Mouse (Mus musculus) lung, adult 2 months (tissue): ENCODE measurements around the gene Sox5. TPM values are rescaled to one million over a fixed set of nuclear protein-coding genes. Genes with fewer than 3 reads are reported as not detected.

Experiments used
- DNase-seq: peaks from one replicate; pipeline ENCODE4 v3.0.0; 2022
- H3K4me1 ChIP-seq: fragments of 200-500 bp; 2 replicates; pipeline ENCODE4 v1.6.1; 2011; ENCODE audit warnings: low read length; ENCODE audit not compliant: control insufficient read depth, insufficient read depth
- H3K4me3 ChIP-seq: fragments of 200-500 bp; replicated peaks from 2 replicates; pipeline ENCODE3; 2011; ENCODE audit warnings: low read depth, mild to moderate bottlenecking, control low read depth, low read length; ENCODE audit errors: extremely low read depth
- CTCF ChIP-seq: fragments of 200-500 bp; IDR thresholded peaks from 2 replicates; pipeline ENCODE4 v1.5.1; 2011; ENCODE audit warnings: mild to moderate bottlenecking, low read length, control low read depth; ENCODE audit not compliant: insufficient read depth
- POLR2A ChIP-seq: fragments of 200-500 bp; IDR thresholded peaks from 2 replicates; pipeline ENCODE4 v1.6.1; 2011; ENCODE audit warnings: low read depth, mild to moderate bottlenecking, control low read depth, low read length, borderline replicate concordance; ENCODE audit errors: extremely low read depth
- WGBS: fragments of 180-500 bp; shearing (Covaris S2); methylation state at CpG from one replicate; pipeline ENCODE4 v1.1.7; 2018; 5-methylcytosine and 5-hydroxymethylcytosine counted together
- polyA plus RNA-seq: library from polyadenylated mRNA; depleted of rRNA; stranded (reverse); fragments of >200 nt; gene quantifications from 2 replicates; pipeline ENCODE4 v1.2.3, GENCODE M21; 2012

The Sox5 gene
- polyA plus RNA-seq, 1 experiment = 8.6 TPM

- no peak for TF ChIP-seq POLR2A
- no peak for TF ChIP-seq CTCF
Measured at GRCm38 (mm10) chr6:144045503-144045902, 736.3 kb downstream of the Sox5 start.

GRCm38 (mm10) chr6:144044381-144044780, 737.4 kb downstream of the Sox5 start:
- TF ChIP-seq CTCF (no peak), POLR2A (no peak)
- no peak overlapping the region for H3K4me3 ChIP-seq
- no peaks in the 10 kb centered on the region; the same call in none of the 2 replicates for H3K4me1 ChIP-seq
- WGBS = 91% methylated on average over 3 of the region's 3 CpGs
- DNase-seq = no peak

More at GRCm38 (mm10) chr6:144045503-144045902, 736.3 kb downstream of the Sox5 start:
- DNase-seq = peak; percentile 25
- 25% methylated on average over 9 of the region's 9 CpGs for WGBS
- Histone ChIP-seq H3K4me3 (no peak overlapping the region), H3K4me1 (no peaks in the 10 kb centered on the region; the same call in 1 of the 2 replicates)

- no peaks in the 10 kb centered on the region; the same call in none of the 2 replicates for H3K4me1 ChIP-seq
- DNase-seq = peak; percentile 21
- 52% methylated on average over 5 of the region's 5 CpGs for WGBS
- TF ChIP-seq POLR2A = no peak
- no peak for TF ChIP-seq CTCF
- no peak overlapping the region for H3K4me3 ChIP-seq
Measured at GRCm38 (mm10) chr6:144042936-144043335, 738.8 kb downstream of the Sox5 start.

DNA sequence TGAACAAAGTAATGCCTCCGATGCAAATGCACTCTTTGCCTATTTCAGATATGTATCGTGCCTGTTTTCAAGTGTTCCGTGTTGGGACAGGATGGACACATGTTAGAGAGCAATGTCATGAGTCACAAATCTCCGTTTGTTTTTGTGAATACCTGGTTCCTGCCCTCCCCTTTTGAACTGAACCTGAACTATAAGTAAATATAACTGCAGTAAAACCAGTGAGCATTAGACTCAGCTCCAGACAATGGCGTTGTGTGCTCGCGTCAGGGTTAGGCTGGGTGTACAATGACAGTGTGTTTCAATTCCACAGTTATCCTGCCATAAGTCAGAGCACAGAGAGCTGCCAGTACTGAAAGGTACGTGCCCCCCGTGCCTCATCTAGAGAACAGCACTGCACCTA, 739.8 kb downstream of the Sox5 start:
- DNase-seq = no peak
- Histone ChIP-seq H3K4me3 (no peak overlapping the region), H3K4me1 (no peaks in the 10 kb centered on the region; the same call in none of the 2 replicates)
- no peak for TF ChIP-seq CTCF
- no peak for TF ChIP-seq POLR2A
- WGBS = 74% methylated on average over 9 of the region's 9 CpGs

- no peak for TF ChIP-seq CTCF
- no peak for TF ChIP-seq POLR2A
- no peak for DNase-seq
- WGBS = 64% methylated on average over 5 of the region's 5 CpGs
- no peaks in the 10 kb centered on the region; the same call in none of the 2 replicates for H3K4me1 ChIP-seq
- H3K4me3 ChIP-seq = no peak overlapping the region
Measured at GRCm38 (mm10) chr6:144041188-144041587, 740.6 kb downstream of the Sox5 start.

GRCm38 (mm10) chr6:144040349-144040748, 741.4 kb downstream of the Sox5 start:
- WGBS = 90% methylated on average over 7 of the region's 7 CpGs
- TF ChIP-seq POLR2A (no peak), CTCF (no peak)
- Histone ChIP-seq H3K4me1 (no peaks in the 10 kb centered on the region; the same call in 1 of the 2 replicates), H3K4me3 (no peak overlapping the region)
- DNase-seq = no peak

DNA sequence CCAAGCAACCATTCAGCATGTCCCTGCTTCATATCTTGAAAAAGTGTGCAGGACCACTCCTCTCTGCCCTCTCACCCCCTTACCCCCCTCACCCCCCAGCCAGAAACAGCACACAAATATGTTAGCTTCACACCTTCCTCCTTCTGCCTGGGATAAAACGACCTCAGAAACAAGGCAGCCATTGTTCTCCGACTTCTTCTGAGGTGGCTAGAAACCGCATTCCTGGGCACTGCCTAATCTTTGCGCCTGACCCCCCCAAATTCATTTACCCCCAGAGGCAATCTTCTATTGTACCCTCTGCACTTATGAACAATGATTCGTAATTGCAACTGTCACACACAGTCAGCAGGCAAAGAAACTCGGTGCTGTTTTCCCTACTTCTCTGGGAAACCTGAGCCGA, 742.6 kb downstream of the Sox5 start:
- TF ChIP-seq CTCF (no peak), POLR2A (no peak)
- 57% methylated on average over 7 of the region's 7 CpGs for WGBS
- Histone ChIP-seq H3K4me1 (no peaks in the 10 kb centered on the region; the same call in 1 of the 2 replicates), H3K4me3 (no peak overlapping the region)
- DNase-seq = no peak

DNA sequence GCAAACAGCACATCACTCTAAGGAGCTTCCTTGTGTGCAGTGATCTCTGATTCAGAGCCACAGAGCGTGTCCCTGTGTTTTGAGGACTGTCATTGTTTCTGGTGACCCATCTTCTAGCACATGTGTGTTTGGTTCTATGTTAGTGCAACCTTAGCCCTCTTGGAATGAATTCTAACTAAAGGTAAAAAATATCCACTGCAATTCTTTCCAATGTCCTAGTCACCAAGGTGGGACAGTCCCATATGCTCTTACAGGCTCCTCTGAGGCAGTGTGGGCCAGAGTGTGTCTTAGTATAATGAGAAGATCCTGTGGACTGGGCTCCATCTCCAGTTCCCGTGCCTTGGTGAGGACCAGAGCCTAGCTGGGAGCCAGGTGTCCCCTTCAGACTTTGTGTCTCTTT, 748.6 kb downstream of the Sox5 start:
- 86% methylated on average over 2 of the region's 2 CpGs for WGBS
- no peak overlapping the region for H3K4me3 ChIP-seq
- no peak for DNase-seq
- H3K4me1 ChIP-seq = no peaks in the 10 kb centered on the region
- TF ChIP-seq POLR2A (no peak), CTCF (no peak)

DNA sequence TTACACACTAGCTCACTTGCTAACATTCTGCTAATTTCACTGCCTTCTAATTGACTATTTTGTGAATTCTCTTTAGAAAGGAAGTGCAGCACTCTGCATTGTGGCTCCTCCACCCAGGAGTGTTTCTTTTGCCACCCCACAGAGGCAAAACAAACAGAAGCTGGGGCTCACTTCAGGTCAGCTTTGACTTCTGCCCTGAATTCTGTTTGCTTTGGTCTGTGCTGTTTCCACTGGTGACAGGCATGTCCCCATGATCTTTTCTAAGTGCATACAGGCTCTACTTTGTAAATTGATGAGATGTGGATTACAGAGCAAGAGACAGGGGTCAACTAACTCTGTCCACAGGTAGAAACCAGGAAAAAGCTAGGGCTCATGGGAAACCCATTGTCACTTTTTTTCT, 764.8 kb downstream of the Sox5 start:
- Histone ChIP-seq H3K4me3 (no peak overlapping the region), H3K4me1 (no peaks in the 10 kb centered on the region)
- no peak for DNase-seq
- no peak for TF ChIP-seq CTCF
- no peak for TF ChIP-seq POLR2A

DNA sequence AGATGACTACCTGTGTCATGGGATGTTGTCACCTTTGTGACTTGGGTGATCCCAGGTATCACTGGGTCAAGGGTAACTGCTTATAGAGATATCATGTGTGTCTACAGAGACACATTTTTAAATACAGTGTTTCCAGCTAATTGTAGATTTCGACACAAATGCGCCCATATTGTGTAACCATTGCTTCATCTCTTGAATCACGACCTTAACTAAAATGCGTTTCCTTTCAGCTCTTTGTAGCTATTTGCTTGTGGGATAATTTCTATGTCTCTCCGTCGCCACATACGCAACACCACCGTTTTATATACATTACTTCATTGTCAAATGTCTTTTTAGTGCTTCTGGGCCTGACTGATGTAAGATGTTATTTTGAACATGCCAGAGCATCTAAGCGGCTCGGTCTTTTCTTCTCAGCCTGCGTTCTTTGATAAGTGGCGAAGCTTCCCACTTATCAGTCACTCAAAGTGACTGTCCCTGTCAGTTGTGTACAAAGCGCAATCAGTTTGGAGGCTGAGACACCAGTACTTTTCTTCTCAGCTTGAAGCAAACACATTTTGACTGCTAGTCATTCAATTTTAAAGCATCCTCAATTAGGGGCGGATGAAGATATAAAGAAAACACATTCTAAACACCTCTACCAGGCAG, 769.8 kb downstream of the Sox5 start:
- WGBS = 77% methylated on average over 14 of the region's 14 CpGs
- no peak for DNase-seq
- no peaks in the 10 kb centered on the region for H3K4me1 ChIP-seq
- H3K4me3 ChIP-seq = no peak overlapping the region
- TF ChIP-seq POLR2A = no peak
- no peak for TF ChIP-seq CTCF
